Mouse (Mus musculus) monocyte, adult 59 days (primary cell): ENCODE measurements around the gene Olfr777. TPM values are rescaled to one million over a fixed set of nuclear protein-coding genes. Genes with fewer than 3 reads are reported as not detected.

Experiments
- total RNA-seq, 2 experiments: library from RNA; stranded (reverse); gene quantifications; one replicate each; pipeline ENCODE4 v1.2.4; 2023

Gene Olfr777
- not detected for total RNA-seq

GRCm38 (mm10) chr10:129271081-129271535, at the start of gene Olfr777:
Olfr777 (minus strand) TSS chr10:129271485.

GRCm38 (mm10) chr10:129317817-129318216, 46.5 kb upstream of the Olfr777 start, which contains the start of gene Olfr780:
Olfr780 (plus strand) TSS chr10:129318117.

GRCm38 (mm10) chr10:129258827-129259226, 12.5 kb downstream of the Olfr777 start, which contains the start of gene Olfr776:
Olfr776 (plus strand) TSS chr10:129259127.

GRCm38 (mm10) chr10:129248112-129248511, 23.2 kb downstream of the Olfr777 start, which contains the start of gene Olfr775:
Olfr775 (plus strand) TSS chr10:129248412.

GRCm38 (mm10) chr10:129235904-129236303, 35.4 kb downstream of the Olfr777 start, which contains the start of gene Olfr774:
Olfr774 (plus strand) TSS chr10:129236204.

Other genes with a start within 250 kb of the Olfr777 start
- gene Olfr764-ps1, start 231.6 kb downstream of the Olfr777 start, total RNA-seq: not detected
- gene Olfr765, start 221.5 kb downstream of the Olfr777 start, total RNA-seq: not detected
- gene Olfr766-ps1, start 202.5 kb downstream of the Olfr777 start, total RNA-seq: not detected
- gene Olfr767, start 188.6 kb downstream of the Olfr777 start, total RNA-seq: not detected
- gene Olfr768, start 172.1 kb downstream of the Olfr777 start, total RNA-seq: not detected
- not detected for gene Olfr769, start 153.6 kb downstream of the Olfr777 start, total RNA-seq
- gene Olfr770, start 132.5 kb downstream of the Olfr777 start, total RNA-seq: not detected
- gene Olfr771, start 106.7 kb downstream of the Olfr777 start, total RNA-seq: not detected
- gene Olfr772, start 93.6 kb downstream of the Olfr777 start, total RNA-seq: not detected
- not detected for gene Olfr773, start 84.1 kb downstream of the Olfr777 start, total RNA-seq
- gene Olfr774, start 35.3 kb downstream of the Olfr777 start, total RNA-seq: not detected
- not detected for gene Olfr775, start 23.1 kb downstream of the Olfr777 start, total RNA-seq
- gene Olfr776, start 12.4 kb downstream of the Olfr777 start, total RNA-seq: not detected
- not detected for gene Olfr780, start 46.6 kb upstream of the Olfr777 start, total RNA-seq
- not detected for gene Olfr781, start 57.4 kb upstream of the Olfr777 start, total RNA-seq
- not detected for gene Olfr782, start 77.4 kb upstream of the Olfr777 start, total RNA-seq
- not detected for gene Olfr784, start 112.6 kb upstream of the Olfr777 start, total RNA-seq
- not detected for gene Olfr785, start 133.9 kb upstream of the Olfr777 start, total RNA-seq
- gene Olfr786, start 155.8 kb upstream of the Olfr777 start, total RNA-seq: not detected
- gene Olfr787, start 190.4 kb upstream of the Olfr777 start, total RNA-seq: not detected
- not detected for gene Olfr788, start 199.5 kb upstream of the Olfr777 start, total RNA-seq
- gene Olfr789, start 213.3 kb upstream of the Olfr777 start, total RNA-seq: not detected
- gene Olfr790, start 227.0 kb upstream of the Olfr777 start, total RNA-seq: not detected